In the genomic region with DNA sequence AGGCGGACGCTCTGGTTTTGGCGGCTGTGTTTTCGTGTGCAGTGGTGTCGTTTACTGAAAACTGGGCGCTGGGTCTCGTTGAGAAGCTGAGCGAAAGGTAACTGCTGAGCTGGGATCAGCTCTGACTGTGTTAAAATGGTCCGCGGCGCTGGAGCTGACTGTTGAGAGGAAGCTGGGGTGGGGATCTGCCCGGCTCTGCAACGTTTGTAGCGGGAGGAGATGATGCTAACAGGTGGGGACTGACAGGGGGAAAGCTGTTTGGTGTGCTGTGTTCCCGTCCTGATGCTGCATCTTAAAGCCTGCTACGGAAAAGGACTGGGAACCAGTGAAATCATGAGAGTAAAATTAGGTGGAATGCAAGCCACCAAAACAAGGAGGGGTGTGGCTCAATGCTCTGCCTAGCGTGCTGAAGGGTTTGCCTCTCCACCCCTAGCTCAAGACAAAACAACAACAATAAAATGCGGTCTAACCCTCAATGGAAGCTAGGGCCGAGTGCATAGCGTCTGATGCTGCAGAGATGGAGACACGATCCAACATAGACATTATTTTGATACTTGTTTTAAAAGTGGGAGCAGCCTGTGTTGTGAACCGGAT, we compare ENCODE assay signal across 8 mouse cellular contexts. TPM values are rescaled to one million over a fixed set of nuclear protein-coding genes. Genes with fewer than 3 reads are reported as not detected.
DNase-seq lines count a peak whose midpoint lies in the region; ATAC-seq and TF ChIP-seq lines count a peak whose summit lies in the region.

No protein-coding gene starts in this region.

- H3K9ac ChIP-seq in hindbrain, embryonic 14.5 days, result peak overlapping the region; percentile 72
- peak overlapping the region; percentile 67; the same call in 1 of the 2 replicates for H3K9ac ChIP-seq in midbrain, embryonic 14.5 days (replicated peaks; ENCODE audit: low read length)

- no peaks in the 10 kb centered on the region for H3K27me3 ChIP-seq in hindbrain, embryonic 14.5 days (ENCODE audit: control insufficient read depth, insufficient read depth, low read length)
- H3K27me3 ChIP-seq in midbrain, embryonic 14.5 days (ENCODE audit: control insufficient read depth, insufficient read depth, low read length), result no peaks in the 10 kb centered on the region

- TF ChIP-seq CTCF in layer of hippocampus, adult 2 months (conservative IDR thresholded peaks at IDR 0.05), result no peak

- H3K4me2 ChIP-seq in hindbrain, embryonic 14.5 days (replicated peaks), result peak overlapping the region; percentile 76
- peak overlapping the region; percentile 75 for H3K4me2 ChIP-seq in midbrain, embryonic 14.5 days (ENCODE audit: low read length)

- no peak overlapping the region for H3K27ac ChIP-seq in layer of hippocampus, adult 2 months
- peak overlapping the region; percentile 87; the same call in 1 of the 2 replicates for H3K27ac ChIP-seq in hindbrain, embryonic 14.5 days
- no peak overlapping the region for H3K27ac ChIP-seq in midbrain, embryonic 14.5 days (replicated peaks; ENCODE audit: low read depth, low read length)

- WGBS in hindbrain, embryonic 14.5 days, result 2% methylated on average over 22 of the region's 22 CpGs
- 2% methylated on average over 22 of the region's 22 CpGs for WGBS in midbrain, embryonic 14.5 days

- H3K9me3 ChIP-seq in hindbrain, embryonic 14.5 days (ENCODE audit: control insufficient read depth, low read length), result no peaks in the 10 kb centered on the region
- H3K9me3 ChIP-seq in midbrain, embryonic 14.5 days (ENCODE audit: control insufficient read depth, low read length), result no peaks in the 10 kb centered on the region

- no peak for DNase-seq in layer of hippocampus, adult 2 months (ENCODE audit: low spot score in 2 of 2)
- no peak for DNase-seq in layer of hippocampus, postnatal 10 days (ENCODE audit: low spot score in 2 of 2)
- DNase-seq in c-Kit-negative CD71-positive TER-119-positive erythroid progenitor cells, embryonic 14.5 days (ENCODE audit: low read depth, low spot score), result peak; percentile 34
- DNase-seq in hindbrain, embryonic 14.5 days (ENCODE audit: low spot score), result no peak
- no peak for DNase-seq in midbrain, embryonic 14.5 days
- no peak for DNase-seq in urinary bladder, postnatal 36 days (ENCODE audit: low spot score in 2 of 2)
- DNase-seq in right cerebral cortex, adult 2 months (ENCODE audit: low spot score in 2 of 2), result no peak
- DNase-seq in lung, postnatal 25 days (ENCODE audit: low spot score), result no peak

- no peak for ATAC-seq in hindbrain, embryonic 14.5 days (ENCODE audit: low FRiP score)
- no peak for ATAC-seq in midbrain, embryonic 14.5 days (ENCODE audit: low FRiP score, low TSS enrichment)

- H3K36me3 ChIP-seq in hindbrain, embryonic 14.5 days (replicated peaks; ENCODE audit: control insufficient read depth, insufficient read depth), result 0 out of 2 replicates have a peak, but pooled peaks cover 3% of the 10 kb centered on the region
- H3K36me3 ChIP-seq in midbrain, embryonic 14.5 days (ENCODE audit: control insufficient read depth, insufficient read depth, low read length), result no peaks in the 10 kb centered on the region

- H3K4me3 ChIP-seq in layer of hippocampus, adult 2 months, result peak overlapping the region; percentile 57
- H3K4me3 ChIP-seq in hindbrain, embryonic 14.5 days (replicated peaks; ENCODE audit: low read length), result peak overlapping the region; percentile 54
- peak overlapping the region; percentile 59 for H3K4me3 ChIP-seq in midbrain, embryonic 14.5 days (replicated peaks; ENCODE audit: low read depth, low read length)

- peaks cover 13% of the 10 kb centered on the region for H3K4me1 ChIP-seq in hindbrain, embryonic 14.5 days (replicated peaks; ENCODE audit: control insufficient read depth, insufficient read depth, low read length)
- peaks cover 3% of the 10 kb centered on the region; the same call in 1 of the 2 replicates for H3K4me1 ChIP-seq in midbrain, embryonic 14.5 days (ENCODE audit: control insufficient read depth, insufficient read depth, low read length)

RNA-seq across cellular contexts. Expression of gene Mettl4, which starts 0.4 kb away (rescaled TPM):
- total RNA-seq in layer of hippocampus, adult 2 months (2021), result 10 to 100 TPM; 15.3 to 16.3 TPM
- 10 to 100 TPM; 14.3 to 16.2 TPM for total RNA-seq in layer of hippocampus, postnatal 10 days (2021)
- polyA plus RNA-seq in hindbrain, embryonic 14.5 days (2014; fragmentation: Nextera tagmentation; extraction: Ambion mirVana), result 24.1 and 24.9 TPM in 2 replicates
- polyA plus RNA-seq in midbrain, embryonic 14.5 days (2014; fragmentation: Nextera tagmentation; extraction: Ambion mirVana), result 21.2 and 28.7 TPM in 2 replicates
